Mouse (Mus musculus) urinary bladder, postnatal 25 days (tissue): ENCODE results near the gene Sult5a1.
A peak's percentile ranks its signal among the peaks of the same experiment; 100 is the strongest.
"Not testable (repeated sequence)": the region's sequence is repeated elsewhere in the genome, so short reads cannot be mapped to it uniquely, and the experiment has no call there.

Source experiments
- DNase-seq: peaks from one replicate; pipeline ENCODE4 v3.0.0; 2022; ENCODE audit warnings: low spot score

Sult5a1 gene

DNA sequence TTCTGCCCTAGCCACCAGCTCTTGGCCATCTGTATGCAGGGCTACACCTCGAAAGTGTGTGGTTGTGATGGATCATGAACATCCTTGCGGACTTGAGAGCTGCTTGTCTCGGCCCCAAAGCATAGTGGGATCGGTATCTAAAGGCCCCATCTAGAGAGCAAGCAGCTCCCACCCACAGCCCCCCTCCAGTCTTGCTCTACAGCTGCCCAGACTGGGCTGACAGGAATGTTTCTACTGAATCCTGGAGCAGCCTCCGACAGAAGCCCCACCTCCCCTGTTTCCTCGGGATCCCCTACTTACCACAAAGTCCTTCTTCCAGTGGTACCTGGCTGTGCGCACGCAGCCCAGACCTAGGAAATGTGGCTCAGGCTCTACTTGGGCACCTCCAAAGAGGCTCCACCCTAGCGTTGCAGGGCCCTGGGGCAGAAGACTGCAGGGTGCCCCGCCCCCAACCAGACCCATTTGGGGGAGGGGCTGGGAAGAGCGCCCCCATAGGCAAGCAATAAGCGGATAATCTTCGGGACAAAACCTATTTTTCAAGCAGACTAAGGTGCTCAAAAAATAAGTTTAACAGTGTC, at the start of gene Sult5a1:
Gene Sult5a1 (minus strand): TSS at position 428 of the 578 bp plus-strand sequence.
- DNase-seq: no peak

DNA sequence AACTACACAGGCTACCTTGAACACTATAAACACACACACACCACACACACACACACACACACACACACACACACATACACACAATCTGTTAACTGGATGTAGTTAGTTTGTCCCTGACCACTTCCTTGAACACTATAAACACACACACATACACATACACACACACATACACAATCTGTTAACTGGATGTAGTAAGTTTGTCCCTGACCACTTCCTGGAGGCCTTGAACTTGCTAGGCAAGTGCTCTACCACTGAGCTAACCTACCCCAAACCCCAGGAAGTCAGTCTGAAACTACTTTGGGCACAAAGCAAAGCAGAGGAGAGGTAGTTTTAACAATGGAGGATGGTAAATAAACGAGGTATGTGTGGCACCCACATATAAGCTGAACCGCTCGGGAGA, 45.5 kb upstream of the Sult5a1 start:
- no peak for DNase-seq

DNA sequence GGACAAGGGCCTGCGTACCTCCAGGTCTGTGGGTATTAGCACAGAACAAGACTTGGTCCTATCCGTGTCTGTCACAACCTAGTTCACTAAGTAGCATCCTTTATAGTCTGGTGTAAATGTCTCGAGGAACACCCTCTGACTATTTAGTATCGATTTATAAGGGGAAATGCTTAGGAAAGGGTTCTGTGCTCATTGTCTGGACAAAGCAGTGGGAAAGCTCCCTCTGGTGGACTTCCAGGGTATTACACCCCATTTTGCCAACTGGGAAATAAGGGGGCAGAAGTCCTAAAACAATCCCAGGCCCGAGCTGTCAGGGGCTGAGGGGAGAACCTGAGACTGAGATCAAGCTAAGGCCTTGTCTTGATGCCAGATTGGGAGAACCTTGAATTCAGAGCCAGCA, 44.2 kb upstream of the Sult5a1 start:
- peak; percentile 66 for DNase-seq

DNA sequence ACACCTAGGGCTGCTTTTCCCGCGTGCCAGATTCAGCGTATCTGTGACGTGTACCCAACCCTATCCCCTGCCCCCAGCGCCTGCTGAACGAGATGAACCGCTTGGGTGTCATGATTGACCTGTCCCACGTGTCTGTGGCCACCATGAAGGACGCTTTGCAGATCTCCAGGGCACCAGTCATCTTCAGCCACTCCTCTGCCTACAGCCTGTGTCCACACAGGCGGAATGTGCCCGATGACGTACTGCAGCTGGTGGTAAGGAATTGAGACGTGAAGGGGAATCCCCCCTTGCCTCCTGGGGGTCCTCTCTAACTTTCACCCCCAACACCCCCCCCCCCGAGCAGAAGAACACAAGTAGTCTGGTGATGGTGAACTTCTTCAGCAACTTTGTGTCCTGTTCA, 41.7 kb upstream of the Sult5a1 start:
- no peak for DNase-seq

DNA sequence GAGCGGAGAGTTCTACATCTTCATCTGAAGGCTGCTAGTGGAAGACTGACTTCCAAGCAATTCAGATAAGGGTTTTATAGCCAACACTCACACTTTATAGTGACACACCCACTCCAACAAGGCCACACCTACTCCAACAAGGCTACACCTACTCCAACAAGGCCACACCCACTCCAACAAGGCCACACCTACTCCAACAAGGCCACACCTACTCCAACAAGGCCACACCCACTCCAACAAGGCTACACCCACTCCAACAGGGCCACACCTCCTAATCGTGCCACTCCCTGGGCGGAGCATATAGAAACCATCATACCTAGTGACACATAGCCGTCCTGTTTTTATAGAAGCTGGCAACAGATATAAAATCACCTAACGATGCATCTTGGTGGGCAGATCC, 38.9 kb upstream of the Sult5a1 start:
- DNase-seq: not testable (repeated sequence)

DNA sequence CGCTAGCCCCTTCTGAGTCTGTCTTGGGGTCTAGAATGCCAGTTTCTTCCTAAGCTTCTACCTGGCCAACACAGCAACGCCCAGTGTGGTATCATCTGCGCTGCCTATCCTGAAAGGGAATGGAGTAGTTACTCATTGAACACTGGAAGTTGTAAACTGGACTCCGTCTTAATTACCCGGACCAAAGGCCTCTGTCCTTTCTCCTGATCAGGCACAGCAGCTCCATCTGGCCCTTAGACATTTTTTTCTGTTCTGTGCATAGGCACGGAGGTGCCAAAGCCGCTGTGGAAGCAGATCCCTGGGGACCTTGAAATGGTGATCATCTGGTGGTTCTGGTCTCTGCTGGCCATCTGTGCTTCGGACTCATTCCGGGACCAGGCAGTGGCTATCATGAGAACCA, 35.7 kb upstream of the Sult5a1 start:
- no peak for DNase-seq

DNA sequence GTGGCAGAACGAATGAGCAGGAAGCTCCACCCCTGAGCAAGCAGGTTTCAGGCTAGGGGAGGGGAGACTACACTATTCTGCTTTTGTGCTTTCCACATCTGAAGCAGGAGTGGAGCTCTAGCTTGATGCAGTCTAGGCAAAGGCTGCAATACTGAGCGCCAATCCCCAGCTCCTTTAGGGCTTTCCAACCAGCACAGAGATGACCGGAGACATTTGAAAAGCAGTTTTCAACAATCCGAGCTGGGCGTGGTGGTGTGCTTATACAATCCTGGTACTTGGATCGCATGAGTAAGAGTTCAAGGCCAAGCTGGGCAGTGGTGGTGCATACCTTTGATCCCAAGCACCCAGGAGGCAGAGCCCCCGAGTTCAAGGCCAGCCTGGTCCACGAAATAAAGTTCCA, 33.8 kb upstream of the Sult5a1 start:
- no peak for DNase-seq

DNA sequence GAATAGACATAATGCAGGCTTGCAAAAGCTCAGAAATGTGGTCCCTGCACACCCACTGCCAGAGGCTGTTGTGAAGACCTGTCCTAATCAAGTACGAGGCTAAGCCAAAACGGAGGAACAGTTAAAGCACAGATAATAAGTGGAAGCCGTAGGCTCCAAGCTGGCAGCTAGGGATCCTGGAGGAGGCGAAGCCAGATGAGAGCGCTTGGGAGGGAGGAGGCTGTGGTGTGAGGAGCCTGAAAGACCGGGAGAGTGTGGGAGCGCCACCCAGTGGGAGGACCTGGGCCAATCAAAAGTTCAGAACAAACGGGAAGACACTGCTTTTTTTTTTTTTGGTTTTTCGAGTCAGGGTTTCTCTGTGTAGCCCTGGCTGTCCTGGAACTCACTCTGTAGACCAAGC, 32.6 kb upstream of the Sult5a1 start:
- peak; percentile 67 for DNase-seq

DNA sequence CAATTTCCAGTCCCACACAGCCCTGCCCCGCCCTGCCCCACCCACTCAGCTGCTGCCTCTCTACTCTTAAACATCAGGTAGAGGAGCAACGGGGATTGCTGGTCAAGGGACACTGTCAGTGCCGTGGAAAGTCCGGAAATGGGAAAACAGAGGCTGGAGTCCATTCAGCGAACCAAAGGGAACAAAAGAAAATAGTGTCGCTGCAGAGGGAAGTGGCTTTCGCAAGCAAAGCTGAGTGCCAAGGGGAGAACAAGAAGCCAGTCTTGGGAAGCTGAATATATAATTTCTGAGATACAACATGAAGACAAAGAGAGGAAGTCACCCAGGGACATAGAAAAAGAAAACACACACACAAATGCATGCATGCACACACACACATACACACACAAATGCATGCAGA, 30.7 kb upstream of the Sult5a1 start:
- no peak for DNase-seq

DNA sequence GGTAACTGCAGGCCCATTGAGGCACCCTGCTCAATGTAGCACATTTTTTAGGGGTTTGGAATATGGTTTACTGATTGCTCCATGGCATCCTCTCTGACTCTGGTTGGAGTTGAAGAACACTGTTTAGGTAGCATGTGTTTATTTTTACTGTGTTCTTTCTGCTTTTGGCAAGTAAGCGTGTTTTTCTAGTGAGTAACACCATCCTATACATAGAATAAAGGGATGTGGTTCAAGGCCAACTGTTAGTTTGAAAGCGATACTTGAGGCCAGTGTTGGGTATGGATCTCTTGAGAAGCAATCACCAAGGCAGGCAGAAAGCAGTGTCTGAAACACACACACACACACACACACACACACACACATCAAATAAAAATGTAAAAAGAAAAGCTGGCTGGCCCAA, 29.9 kb upstream of the Sult5a1 start:
- no peak for DNase-seq

DNA sequence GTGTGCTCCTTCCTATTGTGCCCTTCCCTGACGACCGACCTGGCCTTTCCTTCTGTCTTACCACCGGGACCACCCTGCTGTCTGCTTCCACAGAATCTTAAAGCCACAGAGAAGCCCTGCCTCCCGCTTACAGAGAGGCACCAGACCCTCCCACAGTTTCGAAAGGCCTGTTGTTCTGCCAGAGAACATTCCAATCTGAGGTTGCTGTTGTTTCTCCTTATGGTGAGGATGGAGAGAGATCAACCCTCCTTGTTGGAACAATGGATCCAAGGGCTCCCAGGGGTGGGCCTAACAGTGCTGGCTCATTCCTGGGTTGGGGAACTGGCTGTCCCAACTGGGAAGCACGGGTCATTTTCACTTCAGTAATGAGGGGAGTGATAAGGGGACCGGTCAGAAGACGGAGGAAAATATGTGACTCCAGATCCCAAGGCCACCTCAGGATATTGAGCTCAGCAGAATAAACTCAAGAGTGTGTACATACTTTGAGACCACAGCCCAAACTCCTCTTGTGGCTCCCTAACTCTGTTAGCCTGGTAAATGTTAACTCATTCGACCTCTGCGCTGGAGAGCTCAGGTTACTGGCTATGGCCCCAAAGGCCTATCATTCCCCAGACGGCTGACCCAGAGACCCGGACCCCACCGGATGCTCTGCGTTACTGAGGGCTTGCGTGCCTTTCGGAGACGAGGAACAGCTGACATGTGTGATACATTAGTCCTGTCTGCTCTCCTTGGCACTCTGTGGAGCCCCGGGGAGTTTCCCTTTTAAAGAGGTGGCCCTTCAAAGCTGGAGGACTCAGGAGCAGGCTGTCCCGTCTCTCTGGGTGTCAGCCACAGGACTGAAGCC, 27.7 kb upstream of the Sult5a1 start, which contains the start of gene Dpep1:
Gene Dpep1 (plus strand): TSS at position 677 of the 844 bp plus-strand sequence.
- DNase-seq: peak; percentile 20

DNA sequence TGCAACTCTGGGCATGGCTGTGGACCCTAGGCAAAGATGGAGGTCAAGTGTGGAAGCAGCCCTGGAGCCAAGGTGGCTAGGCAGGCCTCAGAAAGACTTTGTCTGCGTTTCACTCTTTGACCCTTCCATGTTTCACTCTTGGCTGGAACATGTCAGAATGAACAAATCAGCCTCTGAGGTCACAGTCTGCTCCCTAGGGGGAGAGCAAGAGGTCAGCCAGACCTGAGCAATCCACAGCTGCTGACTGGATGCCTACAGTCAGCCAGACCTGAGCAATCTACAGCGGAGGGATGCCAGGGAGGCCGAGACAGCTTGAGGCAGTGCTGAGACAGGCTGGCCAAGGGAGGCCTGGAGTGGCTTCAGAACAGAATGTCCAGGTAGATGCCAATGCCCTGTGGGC, 23.3 kb upstream of the Sult5a1 start:
- DNase-seq: peak; percentile 4

DNA sequence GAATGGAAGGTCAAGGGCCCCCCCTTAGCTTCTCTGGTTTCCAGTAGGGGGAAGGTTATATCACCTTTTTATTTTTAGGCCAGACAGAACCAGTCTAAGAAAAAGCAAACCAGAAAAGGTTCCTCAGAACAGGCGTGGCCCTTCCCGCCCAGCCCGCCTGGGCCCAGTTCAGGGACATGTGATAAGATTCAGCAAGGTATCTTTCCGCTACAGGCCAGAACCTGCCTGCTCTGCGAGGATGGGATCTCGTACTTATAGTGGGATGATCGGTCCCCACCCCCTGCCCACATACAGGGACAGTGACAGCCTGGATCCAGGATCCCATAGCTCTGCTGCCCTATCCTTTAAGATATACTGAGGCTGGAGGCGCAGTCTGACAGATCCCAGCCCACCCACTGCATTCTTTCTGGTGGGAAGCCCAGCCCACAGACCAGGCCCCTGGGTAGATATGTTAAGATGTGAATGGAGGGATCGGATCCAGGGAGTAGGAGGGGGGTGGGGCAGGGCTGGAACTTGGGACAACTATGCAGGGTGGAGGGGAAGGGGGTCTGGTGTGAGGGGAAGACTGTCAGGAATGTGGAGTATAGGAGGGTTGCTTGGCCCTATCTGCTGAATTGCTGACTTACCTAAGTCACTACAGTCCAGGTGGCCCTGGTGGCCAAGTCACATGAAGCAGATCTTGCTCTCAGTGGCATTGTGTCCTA, 1.9 kb downstream of the Sult5a1 start:
- no peak for DNase-seq

DNA sequence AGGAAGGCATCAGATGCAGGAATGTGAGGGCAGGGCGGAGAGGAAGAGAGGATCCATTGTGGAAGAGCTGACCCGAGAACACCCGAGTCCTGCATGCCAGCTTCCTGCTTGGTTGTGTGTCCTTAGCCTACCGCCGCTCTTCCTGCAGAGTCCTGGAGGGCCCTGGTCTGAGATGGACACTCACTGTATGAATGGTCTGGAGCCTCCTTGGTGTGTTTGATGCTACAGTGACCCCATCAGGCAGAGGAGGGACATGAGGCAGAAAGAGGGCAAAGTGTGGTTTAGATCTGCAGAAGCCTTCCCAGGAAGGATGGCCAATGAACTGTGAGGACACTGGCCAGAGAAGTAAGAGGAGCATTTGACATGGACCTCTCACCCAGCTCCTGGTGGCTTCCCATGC, 2.9 kb downstream of the Sult5a1 start:
- DNase-seq: no peak

DNA sequence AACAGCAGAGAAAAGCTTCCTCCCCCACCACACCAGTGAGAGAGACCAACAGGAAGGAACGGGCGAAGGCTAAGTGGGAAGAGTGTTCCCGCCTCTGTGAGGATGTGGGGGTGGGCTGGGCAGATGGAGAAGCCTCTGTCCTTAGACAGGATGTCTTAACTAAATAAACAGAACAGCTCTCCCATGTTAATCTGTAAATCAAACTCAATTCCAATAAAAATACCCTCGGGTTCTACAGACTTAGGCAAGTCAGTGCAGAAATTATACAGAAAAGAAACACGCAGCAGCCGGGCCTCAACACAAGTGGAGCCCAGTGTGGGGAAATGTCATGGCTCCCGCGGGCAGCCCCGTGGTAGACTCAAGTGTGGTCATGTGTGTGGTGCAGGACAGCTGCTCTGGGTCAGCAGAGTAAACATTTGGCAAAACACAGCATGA, 7.4 kb downstream of the Sult5a1 start:
- DNase-seq: no peak

DNA sequence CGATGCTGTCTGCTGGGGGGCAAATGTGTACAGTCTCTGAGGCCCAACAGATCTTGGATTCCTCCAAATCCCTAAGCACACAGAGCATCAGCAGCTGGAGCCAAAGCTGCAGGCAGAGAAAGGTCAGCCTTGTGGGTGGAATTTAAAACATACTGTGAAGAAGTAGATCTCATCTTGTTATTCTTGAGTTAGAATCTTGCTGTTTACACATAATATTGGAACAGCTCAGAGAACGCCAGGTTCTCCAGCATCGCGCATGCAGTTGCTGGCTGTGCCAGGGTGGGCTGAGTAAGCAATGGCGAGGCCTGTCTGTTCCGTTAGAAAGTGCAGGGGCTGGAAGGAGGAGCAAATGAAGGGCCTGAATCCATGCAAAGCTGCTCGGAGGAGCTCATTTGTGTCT, 11.7 kb downstream of the Sult5a1 start:
- no peak for DNase-seq

DNA sequence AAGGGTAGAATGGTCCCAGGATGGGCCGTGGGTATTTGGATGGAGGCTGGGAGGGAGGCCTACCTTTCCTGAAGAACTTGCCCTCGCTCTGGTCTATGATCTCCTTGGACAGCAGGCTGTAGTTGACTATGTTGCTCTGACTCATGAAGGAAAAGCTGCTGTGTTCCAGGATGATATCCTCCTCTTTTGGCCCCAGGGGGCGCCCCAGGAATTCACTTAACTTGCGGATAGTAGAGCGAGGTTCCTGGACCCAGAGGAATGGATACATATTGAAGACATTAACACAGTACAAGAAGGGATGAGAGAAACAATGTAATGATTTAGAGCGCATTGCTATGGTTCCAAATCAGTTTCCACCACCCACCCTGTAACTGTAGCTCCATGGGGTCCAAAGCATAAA, 12.8 kb downstream of the Sult5a1 start:
- DNase-seq: peak; percentile 32

DNA sequence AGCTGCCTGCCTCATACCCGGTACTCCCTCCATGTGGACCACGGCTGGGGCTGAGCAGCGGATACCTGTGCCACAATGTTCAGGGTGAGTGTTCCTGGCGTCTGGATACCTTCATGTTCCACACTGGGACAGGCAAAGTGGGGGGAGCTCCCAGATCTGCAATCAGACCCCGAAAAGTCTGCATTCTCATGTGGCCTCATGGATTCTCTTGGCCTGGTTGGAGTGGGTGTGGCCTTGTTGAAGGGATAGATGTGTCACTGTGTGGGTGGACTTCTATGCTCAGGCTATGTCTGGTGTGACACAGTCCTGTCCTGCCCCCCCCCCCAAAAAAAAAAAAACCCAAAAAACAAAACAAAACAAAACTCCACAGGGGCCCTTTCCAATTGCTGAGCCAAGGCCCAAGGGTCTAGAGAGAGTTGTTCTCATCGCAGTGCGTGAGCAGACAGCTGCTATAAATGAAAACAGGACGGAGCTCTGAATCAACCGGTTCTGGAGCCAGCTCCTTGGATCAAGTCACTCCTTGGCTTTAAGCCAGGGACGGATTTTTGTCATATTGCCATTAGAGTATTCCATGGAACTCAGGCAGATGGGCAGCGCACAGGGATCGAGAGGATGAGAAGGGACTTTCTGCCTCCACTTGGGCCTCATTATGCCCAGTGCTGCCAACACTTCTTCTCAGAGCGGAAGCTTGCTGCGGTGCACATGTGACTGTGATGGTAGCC, 16.2 kb downstream of the Sult5a1 start:
- DNase-seq: peak; percentile 62

DNA sequence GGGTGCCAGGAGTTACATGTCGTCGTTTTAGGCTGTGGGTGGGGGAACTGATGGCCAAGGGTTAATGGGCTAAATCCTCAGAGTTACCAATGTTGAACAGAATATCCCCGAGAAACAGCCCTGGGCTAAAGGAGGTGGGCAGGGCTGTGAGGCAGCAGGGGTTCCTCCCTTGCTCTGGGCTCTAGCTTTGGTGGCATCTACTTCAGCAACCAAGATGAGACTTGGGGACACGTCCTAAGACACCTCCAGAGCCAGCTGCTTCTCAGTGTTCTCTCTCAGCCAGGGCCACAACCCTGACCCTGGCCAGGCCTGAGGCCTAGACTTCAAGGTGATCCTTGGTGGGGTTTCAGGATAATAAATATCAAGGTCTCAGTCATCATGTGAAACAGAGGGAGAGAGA, 19.4 kb downstream of the Sult5a1 start:
- no peak for DNase-seq

DNA sequence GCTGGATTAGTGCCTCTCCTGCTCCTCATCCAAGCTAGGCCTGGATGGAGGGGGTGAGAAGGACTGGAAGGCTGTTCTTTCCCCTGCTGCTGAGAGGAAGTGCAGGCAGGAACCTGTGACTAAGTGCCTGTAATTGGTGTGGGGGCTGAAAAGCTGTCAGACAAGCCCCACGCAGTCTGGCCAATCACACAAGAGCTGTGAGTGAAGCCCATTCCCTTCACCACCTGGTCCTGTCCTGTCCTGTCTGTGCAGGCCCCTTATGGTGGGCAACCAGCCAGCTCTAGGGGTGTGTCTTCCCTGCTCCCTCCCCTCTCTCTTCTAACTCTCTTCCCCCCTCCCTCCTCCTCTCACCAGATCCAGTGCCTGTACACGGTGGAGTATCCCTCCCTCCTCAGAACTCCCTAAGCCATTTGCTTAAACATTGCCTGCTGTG, 20.5 kb downstream of the Sult5a1 start:
- peak; percentile 50 for DNase-seq

DNA sequence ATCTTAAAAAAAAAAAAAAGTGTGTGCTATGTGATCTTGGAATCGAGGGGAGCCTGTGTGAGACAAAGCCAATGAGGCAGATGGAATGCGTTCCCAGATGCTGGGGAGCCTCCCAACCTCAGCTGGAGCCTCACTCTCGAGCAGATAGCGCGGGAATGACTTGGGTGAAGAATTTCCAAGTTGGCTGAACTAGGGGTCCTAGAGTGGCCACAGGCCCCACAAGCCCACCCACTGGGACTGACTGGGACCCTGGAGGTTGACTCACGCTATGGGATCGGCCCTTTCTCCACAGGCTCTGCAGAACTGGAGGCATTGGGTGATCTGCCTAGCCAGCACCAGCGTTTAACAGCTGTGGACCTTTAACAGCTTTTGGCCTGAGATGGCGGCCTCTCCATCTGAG, 21.8 kb downstream of the Sult5a1 start:
- no peak for DNase-seq

DNA sequence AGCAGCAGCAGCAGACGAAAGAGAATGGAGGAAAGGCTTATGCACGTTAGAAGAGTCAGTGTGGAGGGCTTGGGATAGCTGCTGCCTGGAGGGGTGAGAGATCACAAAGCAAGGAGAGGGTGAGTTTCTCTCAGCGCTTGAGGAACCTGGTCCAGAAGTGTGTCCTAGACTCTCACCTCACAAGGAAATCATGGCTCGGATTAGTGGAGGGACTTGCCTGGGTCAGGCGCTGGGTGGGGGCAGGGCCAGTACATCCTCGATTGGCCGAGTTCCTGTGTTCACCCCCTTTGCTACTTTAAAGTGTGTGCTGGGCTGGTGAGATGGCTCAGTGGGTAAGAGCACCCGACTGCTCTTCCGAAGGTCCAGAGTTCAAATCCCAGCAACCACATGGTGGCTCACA, 22.3 kb downstream of the Sult5a1 start:
- DNase-seq: no peak
